Mouse (Mus musculus) layer of hippocampus, postnatal 36 days (tissue): ENCODE data around the gene Mphosph8. TPM values are rescaled to one million over a fixed set of nuclear protein-coding genes. Genes with fewer than 3 reads are reported as not detected.
A peak's percentile ranks its signal among the peaks of the same experiment; 100 is the strongest.

Experiments
- DNase-seq, 2 experiments: peaks; one replicate each; pipeline ENCODE4 v3.0.0; 2022
- total RNA-seq, 2 experiments: library from RNA; stranded (reverse); gene quantifications; 2 replicates each; pipeline ENCODE4 v1.2.3; 2021

Gene Mphosph8
- total RNA-seq = 10 to 100 TPM; 53.6 to 55.9 TPM

DNA sequence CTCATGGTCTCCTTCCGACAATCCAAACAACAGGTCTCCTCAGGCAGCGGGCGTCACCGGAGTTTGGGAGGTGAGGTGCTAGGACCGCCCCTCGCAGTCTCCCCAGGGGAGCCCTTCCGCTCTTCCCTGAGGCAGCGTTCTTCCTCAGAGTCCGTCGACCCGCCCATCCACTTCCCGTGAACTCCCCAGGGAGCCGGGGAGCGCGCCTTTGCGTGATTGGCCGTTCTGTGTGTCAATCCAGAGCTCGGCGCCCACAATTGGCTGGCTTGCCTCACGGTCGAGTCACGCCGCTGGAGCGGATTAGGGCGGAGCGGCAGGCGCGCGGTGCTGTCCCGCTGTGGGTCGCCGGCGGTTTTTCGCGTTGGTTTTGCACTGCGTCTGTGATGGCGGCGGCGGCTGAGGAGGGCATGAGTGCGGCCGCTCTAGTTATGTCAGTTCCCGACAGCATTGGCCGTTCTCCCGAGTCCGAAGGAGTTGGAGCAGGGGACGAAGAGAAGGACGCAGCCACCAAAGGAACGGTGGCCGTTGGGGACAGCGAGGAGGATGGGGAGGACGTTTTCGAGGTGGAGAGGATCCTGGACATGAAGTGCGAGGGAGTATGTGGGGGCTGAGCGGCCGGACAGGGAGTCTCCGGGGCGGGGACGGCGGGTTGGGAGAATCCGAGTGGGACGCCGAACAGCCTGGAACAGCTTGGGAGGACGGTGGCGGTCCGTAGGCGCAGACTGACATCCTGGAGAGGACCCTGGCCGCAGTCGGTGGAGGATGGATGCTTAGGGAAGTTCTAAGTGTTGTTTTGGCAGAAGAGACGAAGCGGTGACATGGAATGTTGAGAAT lies at the start of gene Mphosph8:
TSS of gene Mphosph8 (plus strand) at position 280 of the 834 bp plus-strand sequence.
- peak; percentile 100 for DNase-seq

DNA sequence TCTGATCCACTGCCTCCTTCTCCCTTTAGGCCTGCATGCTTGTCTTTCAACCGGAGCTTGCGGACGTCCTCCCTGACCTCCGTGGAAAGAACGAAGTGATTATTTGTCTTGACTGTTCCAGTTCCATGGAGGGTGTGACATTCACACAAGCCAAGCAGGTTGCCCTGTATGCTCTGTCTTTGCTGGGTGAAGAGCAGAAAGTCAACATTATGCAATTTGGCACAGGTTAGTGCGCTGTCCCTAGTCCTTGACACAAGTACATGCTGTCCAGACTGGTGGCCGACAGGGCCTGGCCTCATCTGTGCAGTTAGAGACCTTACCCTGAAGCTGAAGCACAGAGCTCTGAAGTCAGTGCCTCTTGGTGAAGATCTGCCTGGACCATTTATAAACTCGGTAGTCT lies 47.6 kb upstream of the Mphosph8 start:
- no peak for DNase-seq

DNA sequence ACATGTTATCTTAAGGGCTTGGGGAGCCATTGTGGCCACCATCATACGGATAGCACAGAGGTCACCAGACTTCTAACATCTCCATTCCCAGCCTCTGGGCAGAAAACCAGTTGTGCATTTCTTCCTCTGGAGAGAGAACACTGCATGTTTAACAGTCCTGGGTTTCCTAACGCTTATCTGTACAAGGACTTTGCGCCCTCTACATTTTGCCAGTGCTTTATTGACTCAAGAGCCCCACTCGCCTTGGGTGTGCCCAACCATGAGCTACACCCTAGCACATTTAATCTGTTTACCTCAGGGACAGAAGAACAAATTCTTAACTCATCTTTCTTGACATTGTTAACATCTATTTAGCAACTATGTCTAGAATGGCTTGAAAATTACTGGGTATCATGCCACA lies 41.8 kb upstream of the Mphosph8 start:
- DNase-seq = no peak

DNA sequence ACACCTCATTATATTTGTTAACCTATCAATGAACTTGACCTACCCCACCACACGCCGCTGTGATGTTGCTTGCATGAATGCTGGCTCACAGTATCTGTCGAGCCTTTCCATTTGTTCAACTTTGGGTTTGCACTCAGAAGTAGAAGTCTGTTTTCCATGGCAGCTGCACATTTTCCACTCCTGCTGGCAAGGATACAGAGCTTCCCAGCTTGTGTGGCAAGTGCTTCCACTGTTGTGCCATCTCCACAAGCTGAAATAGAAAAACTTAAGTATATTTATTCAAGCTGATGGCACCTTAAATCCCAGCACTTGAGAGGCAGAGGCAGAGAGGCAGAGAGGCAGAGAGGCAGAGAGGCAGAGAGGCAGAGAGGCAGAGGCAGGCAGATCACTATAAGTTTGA lies 39.7 kb upstream of the Mphosph8 start:
- DNase-seq = peak; percentile 10 to 25

DNA sequence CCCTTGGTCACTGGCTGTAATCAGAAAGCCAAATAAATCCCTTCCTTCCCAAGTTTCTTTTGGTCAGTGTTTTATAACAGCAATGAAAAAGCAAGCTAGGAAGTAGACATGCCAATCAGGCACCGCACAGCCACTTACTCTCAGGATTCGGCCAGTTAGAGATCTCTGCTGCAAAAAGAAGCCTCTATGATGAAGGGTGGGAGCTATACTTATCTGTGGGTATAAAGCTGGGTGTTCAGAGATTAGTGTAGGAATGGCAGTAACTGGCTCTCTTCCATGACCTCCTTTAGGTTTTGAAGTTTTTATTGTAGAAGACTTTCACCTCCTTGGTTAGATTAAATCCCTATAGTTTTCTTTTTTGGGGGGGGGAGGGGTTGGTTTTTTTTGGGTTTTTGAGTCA lies 36.9 kb upstream of the Mphosph8 start:
- DNase-seq = no peak

DNA sequence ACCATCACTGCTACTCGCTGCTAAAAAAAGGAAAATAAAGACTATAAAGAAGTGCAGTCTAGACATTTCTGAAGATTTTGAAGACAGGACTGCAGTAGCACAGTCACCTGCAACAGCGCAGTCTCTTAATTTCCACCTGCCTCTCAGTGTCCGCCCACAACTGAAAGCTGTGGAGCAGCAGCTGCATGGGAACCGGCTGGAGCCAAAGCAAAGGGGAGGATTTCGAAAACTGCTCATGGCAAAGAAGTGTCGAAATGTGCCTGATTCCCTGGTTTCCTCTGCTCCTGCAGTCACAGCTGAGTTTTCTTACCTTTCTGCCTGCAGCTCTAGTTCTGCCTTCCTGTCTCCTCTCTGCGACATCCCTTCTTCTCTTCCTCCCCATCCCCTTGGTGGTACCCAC lies 20.8 kb upstream of the Mphosph8 start:
- no peak for DNase-seq

DNA sequence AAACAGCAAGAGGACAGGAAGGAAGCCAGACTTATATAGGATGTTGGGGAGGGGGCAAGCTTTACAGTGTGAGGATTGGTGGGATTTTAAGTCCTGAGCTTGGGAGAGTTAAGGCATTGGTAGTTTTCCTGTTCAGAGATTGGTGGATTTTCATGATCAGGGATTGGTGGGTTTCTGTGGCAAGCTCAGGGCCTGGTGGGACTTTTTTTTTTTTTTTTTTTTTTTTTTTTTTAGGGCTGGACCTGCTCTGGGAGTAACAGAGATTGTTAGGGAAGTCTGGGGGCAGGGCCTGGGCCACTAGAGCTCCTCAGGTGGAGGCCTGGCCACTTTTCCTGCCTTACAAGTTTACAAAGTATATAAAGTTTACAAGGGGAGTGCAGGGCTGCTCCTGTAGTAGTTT lies 18.6 kb upstream of the Mphosph8 start:
- DNase-seq = no peak

DNA sequence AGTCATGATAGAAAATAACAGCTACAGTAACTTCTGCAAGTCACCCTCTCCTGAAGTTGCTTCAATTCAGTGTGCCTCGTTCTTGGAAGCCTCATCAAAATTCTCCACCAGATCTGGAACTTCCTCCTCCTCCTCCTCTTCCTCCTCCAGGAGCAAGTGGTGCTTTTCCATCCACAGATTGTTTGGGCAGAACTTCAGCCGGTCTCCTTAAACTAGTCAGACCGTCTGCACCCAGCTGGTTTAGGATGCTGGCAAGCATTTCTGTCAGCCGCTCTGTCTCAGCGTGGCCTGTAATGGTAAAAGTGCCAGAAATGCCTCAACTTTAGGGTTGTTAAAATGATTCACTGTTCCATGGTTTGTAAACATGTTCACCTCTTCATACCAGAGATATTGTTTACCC lies 2.4 kb upstream of the Mphosph8 start:
- peak; percentile 11 to 25 for DNase-seq

DNA sequence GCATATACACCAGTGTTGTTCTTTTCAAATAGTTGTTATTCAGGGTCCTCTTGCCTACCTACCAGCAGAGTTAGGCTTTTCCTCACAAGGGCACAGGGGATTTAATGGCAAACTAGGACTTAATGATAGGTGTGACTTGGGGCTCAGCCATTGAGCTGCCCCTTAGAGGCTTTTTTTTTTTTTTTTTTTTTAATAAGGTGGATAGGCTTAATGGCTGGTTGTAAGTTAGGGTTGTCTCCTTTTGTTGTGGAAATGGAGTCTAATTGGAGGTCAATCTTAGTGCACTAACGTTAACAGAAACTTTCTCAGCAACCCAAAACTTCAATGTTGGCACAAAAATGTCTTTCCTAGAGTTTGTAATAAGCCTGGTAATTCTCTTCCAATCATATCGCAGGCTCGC lies 1.1 kb upstream of the Mphosph8 start:
- no peak for DNase-seq

DNA sequence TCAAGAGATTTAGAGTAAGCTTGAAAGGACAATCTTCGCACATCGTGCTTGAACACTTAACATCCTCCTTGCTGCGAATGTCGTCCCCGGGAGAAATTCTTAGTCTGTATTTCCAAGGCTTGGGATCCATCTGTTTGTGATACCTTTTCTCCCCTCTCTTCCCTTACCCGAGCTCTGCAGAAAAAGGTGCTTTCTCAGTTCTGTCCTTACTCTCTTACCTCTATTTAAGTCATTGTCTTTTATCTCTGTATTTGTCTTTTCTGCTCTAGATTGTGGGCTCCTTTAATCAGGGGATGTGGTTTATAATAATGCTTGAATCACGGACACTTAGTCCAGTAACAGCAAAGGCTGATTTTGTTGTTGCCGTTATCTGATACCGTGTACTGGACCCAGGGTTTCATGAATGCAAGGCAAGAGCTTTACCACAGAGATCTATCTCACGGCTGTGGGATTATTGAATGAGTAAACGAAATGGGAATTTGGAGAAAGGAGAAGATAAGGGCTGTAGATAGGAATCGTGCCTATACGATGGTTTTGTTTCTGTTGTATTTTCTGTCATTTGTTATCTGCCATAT lies 1.1 kb downstream of the Mphosph8 start:
- DNase-seq = no peak

DNA sequence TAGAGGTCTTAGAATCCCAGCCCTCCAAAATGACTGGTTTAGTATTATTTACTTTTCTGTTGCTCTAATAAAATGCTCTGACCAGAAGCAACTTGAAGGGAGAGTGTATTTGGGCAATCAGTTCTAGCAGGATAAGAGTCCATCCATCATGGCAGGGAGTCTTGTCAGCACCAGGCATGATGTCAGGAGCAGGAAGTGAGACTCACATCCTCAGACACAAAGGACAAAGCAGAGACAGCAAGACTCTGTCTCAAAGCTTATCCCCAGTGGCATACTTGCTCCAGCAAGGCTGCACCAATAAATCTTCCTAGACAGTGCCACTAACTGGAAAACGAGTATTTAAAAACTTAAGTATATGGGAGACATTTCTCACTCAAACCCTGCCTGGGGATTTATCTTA lies 17.4 kb downstream of the Mphosph8 start:
- DNase-seq = no peak

DNA sequence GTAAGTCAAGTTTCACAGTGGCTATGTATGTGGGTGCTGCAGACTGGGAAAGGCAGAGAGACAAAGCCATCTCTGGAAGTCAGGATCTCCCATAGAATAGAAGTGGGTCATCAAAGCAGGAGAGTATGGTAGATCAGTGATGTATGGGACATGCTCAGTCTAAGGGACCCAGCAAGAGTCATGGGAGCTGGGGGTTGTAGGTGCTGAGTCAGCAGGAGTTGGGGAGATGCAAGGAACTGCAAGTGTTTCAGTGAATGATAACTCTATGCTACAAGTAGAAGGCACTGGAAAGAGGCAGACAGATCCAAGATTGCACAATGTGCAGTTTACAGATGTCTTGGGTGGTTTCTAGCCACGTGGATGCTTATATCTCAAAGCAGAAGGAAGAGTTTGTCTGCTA lies 21.1 kb downstream of the Mphosph8 start:
- no peak for DNase-seq

DNA sequence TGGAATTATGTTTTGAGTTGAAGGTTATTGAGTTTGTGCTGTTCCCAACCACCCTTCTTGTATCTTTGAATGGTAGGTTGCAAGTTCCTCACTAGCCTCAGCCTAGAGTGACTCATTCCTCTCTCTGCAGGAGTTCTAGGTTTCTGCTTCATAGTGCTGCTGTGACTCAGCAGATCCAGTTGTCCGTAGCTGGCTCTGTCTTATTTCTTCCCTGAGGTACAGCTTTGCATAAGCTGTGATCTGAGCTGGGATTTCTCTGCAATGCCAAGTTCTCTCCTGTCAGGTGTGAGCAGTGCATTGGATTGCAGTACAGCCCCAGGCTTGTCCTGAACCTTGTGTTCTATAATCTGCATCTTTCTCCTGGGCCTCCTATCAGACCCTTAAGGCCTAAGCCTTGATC lies 21.7 kb downstream of the Mphosph8 start:
- DNase-seq = no peak

DNA sequence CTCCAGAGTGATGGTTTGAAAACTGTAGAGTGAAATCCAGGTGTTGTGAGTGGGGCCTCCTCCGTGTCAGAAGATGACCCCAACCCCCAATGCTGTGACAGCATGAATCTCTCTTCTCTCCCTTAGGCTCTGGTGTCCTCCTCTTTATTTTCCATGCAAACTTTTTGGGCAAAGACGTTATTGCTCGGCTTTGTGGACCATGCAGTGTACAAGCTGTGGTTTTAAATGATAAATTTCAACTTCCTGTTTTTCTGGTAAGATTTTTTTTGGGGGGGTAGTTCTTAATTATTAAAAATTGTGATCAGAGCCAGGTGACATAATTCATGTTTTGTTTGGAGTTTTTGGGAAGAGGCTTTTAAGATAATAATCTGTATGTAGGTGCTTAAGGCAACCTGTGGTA lies 27.4 kb downstream of the Mphosph8 start:
- DNase-seq = no peak

DNA sequence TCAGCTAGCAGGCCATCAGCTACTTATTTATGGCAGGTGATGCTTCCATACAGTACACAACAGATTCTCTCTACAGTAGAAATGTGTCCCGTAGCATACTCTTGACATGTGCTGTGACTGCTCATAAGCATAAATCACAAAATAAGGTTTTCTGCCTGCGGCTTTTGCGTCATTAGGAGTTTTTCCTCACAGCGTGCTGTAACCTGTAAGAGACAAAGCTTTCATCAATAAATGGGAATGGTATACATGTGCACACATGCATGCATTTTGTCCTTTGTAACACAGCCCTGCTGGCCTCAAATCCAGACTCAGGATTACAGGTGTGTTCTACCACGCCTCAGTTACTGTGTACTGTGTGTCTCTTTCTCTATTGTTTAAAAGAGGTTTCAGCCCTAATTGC lies 29.8 kb downstream of the Mphosph8 start:
- DNase-seq = no peak

DNA sequence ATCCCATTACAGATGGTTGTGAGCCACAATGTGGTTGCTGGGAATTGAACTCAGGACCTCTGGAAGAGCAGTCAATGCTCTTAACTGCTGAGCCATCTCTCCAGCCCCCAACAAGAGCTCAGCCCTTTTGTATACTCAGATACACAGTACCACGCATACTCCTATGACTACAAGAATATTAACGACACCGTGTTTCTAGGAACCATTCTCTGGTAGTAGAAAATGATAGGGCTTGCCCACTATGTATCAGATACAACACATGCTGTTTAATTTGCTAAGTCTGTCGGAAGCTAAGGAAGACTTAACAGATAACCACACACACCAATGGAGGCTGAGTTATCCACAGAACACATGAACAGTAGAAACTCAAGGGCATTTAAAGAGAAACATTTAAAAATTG lies 34.6 kb downstream of the Mphosph8 start:
- DNase-seq = no peak

DNA sequence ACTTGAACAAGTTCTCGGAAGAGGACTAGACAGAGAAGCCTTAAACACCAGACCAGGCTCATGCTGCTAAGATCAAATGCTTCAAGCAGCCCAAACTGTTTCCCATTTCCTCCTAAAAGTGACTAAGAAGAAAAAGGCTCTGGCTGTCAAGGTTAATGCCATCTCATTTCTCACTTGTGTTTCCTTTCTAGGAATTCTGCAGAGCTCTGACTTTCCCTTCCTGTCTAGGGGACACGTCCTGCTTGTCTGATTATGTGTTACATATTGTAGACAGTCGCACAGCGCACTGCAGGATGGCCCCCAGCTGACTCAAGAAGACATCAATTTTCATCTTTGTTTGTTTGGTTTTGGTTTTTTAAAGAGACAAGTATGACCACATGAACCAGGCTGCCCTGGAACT lies 37.6 kb downstream of the Mphosph8 start:
- DNase-seq = no peak

DNA sequence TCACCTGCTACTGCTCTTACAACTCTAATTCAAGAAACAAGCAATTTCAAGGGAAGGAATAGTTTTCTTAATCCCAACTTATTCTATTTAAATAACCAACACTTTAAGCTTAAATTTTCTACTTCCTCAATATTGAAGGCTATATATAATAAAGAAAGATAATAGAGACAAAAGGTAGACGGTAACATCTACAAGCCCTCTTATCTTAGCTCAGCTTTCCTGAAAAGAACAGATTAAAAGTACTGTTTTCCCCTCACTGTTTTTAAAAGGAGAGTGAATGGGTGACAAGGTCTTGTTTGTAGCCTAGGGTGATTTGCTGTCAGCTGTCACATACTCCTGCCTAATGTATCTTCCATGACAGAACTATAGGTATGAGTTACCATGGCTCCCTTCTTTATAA lies 58.4 kb downstream of the Mphosph8 start:
- no peak for DNase-seq

DNA sequence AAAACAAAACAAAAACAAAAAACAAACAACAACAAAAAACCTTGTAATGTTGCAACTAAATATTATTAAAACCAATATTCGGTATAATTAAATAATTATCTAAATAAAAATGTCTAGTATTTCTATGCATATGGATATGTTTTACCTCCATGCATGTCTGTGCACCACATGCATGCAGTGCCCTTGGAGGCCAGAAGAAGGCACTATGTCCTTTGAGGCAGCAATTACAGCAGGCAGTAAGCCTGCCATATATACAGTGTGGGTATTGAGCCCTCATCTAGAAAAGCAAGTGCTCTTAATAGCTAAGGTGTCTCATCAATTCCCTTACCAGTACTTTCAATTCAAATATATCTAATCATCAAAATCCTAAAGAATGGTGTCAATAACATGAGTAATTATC lies 72.1 kb downstream of the Mphosph8 start:
- no peak for DNase-seq

Other genes with a start within 250 kb of the Mphosph8 start
- 1 to 10 TPM; 3.2 to 3.6 TPM for gene Cenpj, start 92.8 kb upstream of the Mphosph8 start, total RNA-seq
- 1 to 10 TPM; 4.3 to 5.1 TPM for gene Parp4, start 92.6 kb upstream of the Mphosph8 start, total RNA-seq
- gene Pspc1, start 110.1 kb downstream of the Mphosph8 start, total RNA-seq = 10 to 100 TPM; 49.2 to 55.8 TPM
- gene Zmym5, start 143.5 kb downstream of the Mphosph8 start, total RNA-seq = 10 to 100 TPM; 29.3 to 31.8 TPM
- 100 to 1,000 TPM in 1 of 2 experiments, 10 to 100 TPM in 1; 95.1 to 101 TPM for gene Zmym2, start 218.4 kb downstream of the Mphosph8 start, total RNA-seq